Mouse (Mus musculus): ENCODE data around the gene Arntl.
A peak's percentile ranks its signal among the peaks of the same experiment; 100 is the strongest.

The Arntl gene

GRCm38 (mm10) chr7:113297813-113298212 is 90.5 kb downstream of the Arntl start:
- DNase-seq = no peak

GRCm38 (mm10) chr7:113310136-113310535 is 102.9 kb downstream of the Arntl start:
- DNase-seq = no peak

GRCm38 (mm10) chr7:113311784-113312183 is 104.5 kb downstream of the Arntl start:
- peak; percentile 67 to 75 for DNase-seq

- DNase-seq = no peak
These were observed 112.9 kb downstream of the Arntl start for GRCm38 (mm10) chr7:113320128-113320527.

- no peak for DNase-seq
These were observed 126.8 kb downstream of the Arntl start for GRCm38 (mm10) chr7:113334036-113334435.

GRCm38 (mm10) chr7:113335250-113335649 is 128.0 kb downstream of the Arntl start:
- no peak for DNase-seq

GRCm38 (mm10) chr7:113347271-113347670 is 140.0 kb downstream of the Arntl start:
- peak; percentile 83 to 90 for DNase-seq

GRCm38 (mm10) chr7:113347694-113348093 is 140.4 kb downstream of the Arntl start:
- DNase-seq = no peak

GRCm38 (mm10) chr7:113349089-113349488 is 141.8 kb downstream of the Arntl start:
- DNase-seq = no peak
